Mouse (Mus musculus) T-cell, adult 2 months (primary cell): ENCODE data around the gene Ddn.

Source experiments
- DNase-seq: peaks from one replicate; pipeline ENCODE4 v3.0.0; 2022; ENCODE audit warnings: low spot score

The Ddn gene

DNA sequence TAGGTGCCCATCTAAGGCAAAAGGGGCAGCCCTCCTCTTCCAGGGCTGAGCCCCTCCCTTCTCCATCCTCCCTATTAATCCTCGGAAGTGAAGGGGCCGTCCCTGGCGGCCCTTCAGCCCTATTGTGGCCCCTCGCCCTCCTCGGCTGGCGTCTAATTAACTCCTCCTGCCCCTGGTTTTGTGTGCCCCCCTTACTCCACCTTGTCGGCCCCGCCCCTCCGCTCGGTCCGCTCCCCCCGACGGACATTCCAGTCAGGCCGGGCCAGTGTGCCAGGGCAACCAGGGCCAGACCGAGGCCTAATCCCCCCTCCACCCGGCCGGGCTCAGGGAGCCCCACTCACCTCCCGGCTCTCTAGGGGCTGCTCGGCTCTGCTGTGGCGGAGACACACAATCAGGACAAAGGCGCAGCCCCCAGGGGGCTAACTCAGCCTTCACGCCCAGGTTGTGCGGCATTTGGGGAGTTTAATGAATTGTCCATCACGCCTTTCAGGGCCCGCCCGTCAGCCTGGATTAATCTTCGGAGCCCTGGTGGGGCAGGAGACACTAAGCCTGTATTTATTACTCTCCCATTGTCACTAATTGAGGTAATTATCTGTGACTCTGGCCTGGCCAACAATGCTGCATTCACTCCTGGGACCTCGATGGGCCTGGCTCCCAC is 11.3 kb downstream of the Ddn start:
- DNase-seq, result no peak

DNA sequence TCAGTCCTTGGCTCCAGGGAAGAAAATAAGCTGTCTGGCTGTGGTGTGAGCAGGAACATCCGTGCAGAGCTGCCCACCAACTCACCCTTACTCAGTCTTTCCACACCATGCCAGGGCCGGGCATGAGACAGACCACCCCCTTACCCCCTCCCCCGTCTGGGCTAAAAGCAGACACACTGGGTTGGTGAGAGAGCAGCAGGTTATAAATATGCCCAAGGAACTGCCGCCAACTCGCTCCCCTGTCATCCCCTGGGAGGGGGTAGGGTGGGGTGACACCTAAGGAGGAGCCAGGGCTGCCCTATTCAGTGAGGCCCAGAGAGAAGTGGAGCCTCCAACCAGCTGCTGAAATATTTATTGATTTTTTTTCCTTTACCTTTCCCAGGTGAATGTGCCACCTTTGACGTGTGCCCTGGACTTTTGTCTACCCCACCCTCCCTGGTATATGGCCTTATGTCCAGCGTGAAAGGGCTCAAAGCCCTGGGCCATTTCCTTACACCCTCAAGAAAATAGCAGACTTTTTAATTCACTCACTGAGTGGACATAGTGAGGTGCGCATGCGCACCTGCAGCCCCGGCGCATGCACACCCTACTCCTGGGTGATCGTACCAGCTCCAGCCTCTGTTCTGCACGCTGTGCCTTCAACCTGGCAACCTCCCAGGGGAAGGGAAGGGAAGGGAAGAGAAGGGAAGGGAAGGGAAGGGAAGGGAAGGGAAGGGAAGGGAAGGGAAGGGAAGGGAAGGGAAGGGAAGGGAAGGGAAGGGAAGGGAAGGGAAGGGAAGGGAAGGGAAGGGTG is 12.3 kb downstream of the Ddn start:
- DNase-seq, result no peak

DNA sequence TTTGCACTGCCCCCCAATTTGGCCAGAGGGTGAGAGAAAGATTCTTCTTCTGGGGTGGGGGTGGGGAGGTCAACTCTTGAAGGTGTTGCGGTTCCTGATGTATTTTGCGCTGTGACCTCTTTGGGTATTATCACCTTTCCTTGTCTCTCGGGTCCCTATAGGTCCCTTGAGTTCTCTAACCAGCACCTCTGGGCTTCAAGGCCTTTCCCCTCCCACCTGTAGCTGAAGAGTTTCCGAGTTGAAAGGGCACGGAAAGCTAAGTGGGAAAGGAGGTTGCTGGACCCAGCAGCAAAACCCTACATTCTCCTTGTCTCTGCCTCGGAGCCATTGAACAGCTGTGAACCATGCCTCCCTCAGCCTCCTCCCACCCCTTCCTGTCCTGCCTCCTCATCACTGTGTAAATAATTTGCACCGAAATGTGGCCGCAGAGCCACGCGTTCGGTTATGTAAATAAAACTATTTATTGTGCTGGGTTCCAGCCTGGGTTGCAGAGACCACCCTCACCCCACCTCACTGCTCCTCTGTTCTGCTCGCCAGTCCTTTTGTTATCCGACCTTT is 16.1 kb downstream of the Ddn start:
- no peak for DNase-seq

DNA sequence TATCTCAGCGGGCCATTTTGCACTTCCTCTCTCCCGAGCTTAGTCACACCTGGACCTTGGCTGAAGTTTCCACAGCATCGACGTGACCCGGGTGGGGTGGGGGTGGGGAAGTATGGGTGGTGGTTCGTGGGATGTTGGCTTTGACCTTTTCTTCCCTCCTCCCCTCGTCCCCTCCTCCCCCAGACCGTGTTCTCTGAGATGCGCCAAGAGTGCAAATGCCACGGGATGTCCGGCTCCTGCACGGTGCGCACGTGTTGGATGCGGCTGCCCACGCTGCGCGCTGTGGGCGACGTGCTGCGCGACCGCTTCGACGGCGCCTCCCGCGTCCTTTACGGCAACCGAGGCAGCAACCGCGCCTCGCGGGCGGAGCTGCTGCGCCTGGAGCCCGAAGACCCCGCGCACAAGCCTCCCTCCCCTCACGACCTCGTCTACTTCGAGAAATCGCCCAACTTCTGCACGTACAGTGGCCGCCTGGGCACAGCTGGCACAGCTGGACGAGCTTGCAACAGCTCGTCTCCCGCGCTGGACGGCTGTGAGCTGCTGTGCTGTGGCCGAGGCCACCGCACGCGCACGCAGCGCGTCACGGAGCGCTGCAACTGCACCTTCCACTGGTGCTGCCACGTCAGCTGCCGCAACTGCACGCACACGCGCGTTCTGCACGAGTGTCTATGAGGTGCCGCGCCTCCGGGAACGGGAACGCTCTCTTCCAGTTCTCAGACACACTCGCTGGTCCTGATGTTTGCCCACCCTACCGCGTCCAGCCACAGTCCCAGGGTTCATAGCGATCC is 16.9 kb downstream of the Ddn start:
- DNase-seq, result no peak

DNA sequence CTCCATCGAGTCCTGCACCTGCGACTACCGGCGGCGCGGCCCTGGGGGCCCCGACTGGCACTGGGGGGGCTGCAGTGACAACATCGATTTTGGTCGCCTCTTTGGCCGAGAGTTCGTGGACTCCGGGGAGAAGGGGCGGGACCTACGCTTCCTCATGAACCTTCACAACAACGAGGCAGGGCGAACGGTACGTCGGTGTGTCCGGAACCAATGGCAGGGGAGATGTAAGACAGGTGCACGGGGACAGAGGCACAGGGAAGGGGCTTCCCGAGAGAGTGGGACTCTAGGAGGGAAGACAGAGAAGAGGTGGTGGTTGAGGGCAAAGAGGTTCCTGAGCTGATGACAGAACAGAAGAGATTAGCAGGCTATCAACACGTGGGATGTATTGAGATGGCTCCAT is 17.5 kb downstream of the Ddn start:
- no peak for DNase-seq

DNA sequence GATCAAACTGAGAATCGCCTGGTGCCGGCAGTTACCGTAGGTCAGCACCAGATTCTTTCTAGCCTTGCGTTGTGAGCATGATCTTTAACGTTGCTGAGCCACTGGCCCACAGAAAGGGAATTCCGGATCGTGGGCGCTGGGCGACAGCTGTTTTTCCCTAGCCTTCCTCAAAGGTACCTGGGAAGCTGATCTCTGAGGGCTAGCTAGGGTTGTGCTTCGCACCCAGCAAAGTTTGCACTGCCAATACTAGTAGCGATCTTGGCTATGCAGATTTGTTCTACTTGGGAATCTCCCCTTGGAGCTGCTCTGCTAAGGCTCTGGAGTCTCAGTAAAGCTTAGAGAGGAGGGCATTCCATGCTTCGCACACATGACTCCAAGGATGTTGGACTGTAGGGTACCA is 18.1 kb downstream of the Ddn start:
- no peak for DNase-seq

DNA sequence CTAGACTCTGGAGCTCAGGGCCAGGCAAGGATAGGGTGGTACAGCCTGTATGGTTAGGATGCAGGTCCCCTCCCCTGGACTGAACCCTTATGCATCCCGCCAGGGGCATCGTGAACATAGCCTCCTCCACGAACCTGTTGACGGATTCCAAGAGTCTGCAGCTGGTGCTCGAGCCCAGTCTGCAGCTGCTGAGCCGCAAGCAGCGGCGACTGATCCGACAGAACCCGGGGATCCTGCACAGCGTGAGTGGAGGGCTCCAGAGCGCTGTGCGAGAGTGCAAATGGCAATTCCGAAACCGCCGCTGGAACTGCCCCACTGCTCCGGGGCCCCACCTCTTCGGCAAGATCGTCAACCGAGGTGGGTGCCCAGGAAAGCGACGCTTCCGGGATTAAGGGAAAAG is 18.5 kb downstream of the Ddn start:
- no peak for DNase-seq

DNA sequence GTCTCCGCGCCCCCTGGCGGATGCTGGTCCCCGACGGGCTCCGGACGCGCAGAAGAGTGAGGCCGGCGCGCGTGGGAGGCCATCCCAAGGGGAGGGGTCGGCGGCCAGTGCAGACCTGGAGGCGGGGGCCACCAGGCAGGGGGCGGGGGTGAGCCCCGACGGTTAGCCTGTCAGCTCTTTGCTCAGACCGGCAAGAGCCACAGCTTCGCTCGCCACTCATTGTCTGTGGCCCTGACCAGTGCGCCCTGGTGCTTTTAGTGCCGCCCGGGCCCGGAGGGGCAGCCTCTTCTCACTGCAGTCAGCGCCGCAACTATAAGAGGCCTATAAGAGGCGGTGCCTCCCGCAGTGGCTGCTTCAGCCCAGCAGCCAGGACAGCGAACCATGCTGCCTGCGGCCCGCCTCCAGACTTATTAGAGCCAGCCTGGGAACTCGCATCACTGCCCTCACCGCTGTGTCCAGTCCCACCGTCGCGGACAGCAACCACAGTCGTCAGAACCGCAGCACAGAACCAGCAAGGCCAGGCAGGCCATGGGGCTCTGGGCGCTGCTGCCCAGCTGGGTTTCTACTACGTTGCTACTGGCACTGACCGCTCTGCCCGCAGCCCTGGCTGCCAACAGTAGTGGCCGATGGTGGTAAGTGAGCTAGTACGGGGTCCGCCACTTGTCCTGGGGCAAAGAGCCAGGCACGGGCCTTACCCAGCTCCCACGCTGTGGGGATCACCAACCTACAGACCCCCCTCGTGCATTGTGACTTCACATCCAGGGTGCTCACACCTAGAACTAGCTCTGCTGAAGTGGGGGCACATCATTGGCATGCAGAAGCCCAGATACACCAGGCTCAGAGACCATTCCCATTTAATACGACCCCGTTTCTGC is 19.4 kb downstream of the Ddn start, which contains the start of gene Wnt1:
Gene Wnt1 (plus strand): TSS at position 197 of the 875 bp plus-strand sequence.
- DNase-seq, result no peak

DNA sequence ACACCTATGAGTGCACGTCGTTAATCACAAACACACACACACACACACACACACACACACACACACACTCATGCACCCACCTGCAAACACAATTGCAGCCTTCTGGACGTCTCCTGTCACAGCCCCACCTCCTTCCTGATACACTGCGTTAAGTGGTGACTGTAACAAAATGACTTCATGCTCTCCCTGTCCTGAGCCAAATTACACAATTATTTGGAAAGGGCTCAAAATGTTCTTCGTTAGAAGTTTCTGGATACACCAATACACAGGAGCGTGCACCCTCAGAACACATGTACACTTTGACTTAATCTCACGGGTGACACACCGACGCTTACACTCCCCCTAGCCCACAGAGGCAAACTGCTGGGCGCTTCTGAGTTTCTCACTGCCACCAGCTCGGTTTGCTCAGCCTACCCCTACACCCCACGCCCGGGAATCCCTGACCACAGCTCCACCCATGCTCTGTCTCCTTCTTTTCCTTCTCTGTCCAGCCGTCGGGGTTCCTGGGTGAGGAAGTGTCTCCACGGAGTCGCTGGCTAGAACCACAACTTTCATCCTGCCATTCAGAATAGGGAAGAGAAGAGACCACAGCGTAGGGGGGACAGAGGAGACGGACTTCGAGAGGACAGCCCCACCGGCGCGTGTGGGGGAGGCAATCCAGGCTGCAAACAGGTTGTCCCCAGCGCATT is 20.2 kb downstream of the Ddn start:
- DNase-seq, result no peak

DNA sequence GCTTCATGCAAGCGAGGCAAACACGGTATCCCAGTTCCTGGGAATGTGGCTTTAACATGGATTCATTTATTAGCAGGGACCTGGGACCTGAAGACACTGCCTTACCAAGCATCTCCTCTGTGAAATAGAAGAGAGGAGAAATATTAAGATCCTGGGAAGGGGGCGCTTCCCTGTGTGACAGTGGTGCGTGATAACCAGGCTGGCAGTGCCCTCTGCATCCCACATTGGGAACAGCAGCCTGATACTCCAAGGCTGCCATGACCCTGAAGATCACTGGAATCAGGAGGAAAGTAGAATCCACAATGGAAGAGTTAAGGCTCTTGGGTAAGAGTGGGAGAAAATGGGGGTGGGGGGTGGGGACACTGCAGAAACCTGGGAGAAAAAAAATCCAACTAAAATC is 21.4 kb downstream of the Ddn start:
- no peak for DNase-seq

DNA sequence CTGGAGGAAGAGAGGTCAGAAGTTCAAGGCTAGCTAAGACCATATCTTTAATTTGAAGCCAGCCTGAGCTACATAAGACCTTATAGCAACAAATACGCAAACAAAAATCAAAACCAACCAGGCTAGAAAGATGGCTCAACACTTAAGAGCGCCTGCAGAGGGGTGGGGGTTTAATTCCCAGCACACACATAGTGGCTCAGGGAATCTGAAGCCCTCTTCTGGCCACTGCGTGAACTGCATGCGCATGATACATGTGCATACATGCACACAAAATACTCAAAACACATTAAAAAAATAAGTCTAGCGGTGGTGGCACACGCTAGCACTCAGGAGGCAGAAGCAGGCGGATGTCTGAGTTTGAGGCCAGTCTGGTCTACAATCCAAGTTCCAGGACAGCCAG is 23.5 kb downstream of the Ddn start:
- no peak for DNase-seq

DNA sequence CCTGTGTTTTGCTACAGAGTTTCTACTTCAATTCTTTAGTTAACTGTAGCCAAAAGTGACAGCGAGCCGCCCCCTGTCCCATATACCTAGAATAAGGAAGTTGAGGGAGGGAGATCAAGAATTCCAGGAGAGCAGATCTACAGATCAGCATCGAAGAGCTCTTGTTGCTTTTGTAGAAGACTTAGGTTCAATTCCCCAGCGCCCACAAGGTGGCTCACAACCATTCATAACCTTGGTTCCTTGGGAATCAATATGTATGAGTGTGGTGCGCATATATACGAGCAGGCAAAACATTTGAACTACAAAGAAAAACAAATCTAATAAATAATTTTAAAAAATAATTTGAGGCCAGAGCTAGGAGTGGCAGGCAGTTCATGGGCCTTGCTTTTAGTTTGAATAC is 28.1 kb downstream of the Ddn start:
- DNase-seq, result no peak

DNA sequence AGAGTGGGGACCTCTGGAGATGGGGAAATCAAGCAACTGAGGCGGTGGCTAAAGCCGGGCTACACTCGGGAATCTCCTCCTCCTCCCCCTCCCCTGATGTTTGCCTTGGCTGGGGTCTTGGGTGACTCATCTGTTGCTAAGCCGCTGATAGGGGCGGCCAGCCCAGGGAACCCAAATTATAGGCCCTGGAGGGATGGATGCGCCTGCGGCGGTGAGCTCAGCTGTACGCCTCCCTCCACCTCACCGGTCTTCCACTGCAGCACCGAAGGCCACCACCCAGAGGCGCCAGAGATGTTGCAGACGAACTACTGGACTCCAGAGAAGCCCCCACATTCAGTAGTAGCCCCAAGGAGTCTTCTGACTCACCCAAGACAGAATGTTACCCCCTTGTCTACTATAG is 28.7 kb downstream of the Ddn start:
- no peak for DNase-seq

DNA sequence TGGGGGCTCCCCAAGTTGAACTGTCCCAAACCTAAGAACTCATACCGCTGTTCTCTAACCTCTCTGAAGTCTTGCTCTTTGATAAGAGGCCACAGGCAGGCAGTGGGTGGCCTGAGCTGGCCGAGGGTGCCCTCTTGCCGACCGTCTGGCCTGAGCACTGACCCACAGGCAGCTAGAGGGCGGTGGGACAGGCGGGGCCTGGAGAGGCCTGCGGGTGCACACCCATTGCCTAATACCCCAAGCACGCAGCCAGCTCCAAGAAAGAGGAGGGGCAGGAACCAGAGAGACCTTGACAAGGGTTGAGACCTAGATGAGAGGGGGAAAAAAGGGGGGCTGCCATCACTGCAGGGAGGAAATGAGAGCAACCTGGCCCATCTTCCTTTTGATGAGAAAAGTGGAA is 29.2 kb downstream of the Ddn start:
- no peak for DNase-seq

DNA sequence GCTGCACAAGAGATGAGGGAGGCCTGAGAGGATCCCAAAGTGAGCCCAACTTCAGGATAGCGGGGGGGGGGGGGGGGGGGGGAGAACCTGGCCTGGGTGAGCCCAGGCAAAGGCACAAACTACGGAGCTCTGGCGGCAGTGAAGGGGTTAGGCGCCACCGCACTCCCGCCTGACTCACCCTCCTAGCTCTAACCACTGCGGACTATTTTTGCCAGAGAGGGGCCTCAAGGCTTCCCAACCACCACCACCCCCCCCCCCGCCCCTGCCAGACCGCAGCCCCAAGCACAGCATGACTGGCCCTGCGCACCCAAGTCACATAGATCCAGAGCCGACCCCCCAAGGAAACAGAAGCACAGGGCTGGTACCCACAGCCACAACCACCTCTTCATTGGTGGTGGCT is 30.5 kb downstream of the Ddn start:
- no peak for DNase-seq

DNA sequence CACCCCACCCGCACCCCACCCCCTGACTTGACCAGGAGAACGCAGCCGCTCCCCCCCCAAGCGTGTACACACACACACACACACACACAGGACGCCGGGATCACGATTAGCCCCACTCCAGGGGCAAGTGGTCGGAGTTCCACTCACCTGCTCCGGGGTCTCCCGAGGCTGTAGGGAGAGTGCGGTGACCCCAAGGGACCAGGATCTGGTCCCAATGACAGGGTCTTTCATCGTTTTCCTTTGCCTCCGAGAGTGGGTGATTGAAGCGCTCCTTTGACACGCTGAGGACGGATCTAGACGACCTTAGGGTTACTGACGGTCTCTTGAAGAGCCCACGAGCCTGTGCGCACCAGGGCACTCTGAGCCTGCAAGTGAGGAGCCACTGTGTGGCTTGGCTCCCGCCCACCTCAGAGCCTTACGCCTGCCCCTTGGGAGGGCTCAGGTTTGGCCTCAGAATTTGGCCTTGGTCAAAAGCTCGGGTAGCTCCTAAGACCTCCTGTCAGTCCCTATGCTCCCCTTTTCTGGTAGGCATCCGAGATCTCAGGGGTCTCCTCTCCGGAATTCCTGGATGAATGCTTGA is 31.0 kb downstream of the Ddn start:
- DNase-seq, result no peak

DNA sequence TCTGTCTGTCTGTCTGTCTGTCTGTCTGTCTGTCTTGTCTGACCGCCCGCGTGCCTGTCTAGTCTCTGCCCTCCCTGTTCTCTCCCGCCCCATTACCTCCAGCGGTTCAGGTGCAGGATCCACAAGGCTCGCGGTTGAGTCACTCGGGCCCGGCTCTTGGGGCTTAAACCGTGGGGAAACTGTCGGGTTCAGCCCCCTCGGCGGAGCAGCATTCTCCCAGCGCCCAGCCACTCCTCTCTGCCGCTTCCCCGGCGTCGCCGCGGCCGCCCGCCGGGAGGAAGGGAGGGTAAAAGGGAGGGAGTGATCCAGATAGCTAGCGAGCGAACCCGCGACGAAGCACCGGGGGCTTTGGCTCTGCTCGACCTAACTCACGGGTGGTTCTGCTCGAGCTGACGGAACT is 31.5 kb downstream of the Ddn start, which contains the start of gene Wnt10b:
Gene Wnt10b (minus strand): TSS at position 389 of the 400 bp plus-strand sequence.
- no peak for DNase-seq

DNA sequence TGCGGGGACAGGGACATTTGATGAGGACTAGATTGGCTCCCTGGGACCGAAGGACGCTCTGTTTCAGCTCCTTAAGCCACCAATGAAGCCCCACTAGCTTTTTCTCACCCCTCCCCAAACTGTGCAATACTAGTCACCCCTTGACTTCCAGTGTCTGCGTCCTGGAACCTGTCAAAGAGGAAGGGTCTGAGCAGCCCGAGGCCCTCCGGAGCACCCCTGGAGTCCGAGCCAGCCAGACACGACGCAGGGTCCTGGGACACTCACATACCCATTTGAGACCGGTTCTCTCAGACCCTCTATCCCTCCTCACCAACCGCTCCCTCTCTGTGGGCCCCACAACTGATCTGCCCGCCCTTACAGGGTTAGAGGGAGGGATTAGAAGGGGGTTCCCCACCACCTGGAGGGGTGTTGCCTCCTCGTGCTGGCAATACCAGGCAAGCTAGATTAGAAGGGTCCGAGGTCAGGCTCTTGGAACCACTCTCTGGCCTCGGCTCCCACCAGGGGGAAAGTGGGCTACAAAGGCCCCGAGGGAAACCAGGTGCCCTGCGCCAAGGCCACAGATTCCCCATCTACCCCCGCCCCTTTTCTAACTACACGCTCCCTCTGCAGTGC is 32.2 kb downstream of the Ddn start:
- no peak for DNase-seq

DNA sequence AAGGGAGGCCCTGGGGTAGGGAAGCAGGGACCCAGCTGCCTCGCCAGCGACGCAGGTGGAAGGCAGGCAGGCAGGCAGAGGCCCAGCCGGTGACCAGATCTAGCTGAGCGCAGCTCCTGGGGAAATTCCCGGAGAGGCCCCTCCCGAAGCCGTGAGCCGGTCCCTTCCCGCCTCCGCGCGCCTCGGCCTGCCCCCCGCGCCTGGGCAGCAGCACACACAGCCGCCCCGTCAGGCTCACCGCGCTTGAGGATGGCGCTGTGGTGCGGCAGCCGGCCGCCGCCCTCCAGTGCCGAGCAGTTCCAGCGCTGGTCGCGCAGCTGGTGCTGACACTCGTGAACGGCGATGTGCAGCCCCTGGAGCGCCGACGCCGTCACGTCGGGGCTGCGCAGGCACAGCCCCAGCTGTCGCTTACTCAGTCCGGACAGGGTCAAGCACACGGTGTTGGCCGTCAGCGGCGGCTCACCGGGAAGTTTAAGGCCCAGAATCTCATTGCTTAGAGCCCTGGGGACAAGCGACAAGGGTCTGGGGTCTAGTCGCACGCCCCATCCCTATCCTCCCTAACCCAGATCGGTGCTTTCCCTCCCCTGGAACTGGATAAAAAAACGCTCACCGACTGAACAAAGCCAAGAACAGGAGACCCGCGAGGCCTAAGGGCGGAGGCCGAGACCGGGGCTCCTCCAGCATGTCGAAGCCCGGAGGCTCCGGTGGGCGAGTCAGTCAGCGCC is 32.8 kb downstream of the Ddn start:
- DNase-seq, result no peak

DNA sequence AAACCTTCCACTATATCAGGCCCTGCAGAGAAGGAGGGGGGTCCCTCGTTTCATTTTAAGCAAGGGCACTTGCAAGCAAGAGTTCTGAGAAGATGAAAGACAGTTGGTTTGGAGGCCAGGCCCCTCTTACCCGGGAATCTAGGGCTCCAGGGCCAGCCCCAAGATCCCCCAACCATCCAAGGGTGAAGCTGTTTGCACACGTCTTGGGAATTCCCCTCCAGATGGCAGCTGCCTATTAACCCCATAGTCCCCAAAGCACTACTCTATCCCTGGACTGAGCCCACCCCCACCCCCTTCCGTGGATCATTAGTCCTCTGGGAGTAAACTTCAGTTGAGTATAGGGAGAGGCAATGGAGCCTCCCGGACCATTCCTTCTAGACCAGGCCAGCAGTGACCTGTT is 33.8 kb downstream of the Ddn start:
- no peak for DNase-seq
